Mouse (Mus musculus) CH12.LX (cell line): ENCODE measurements around the gene Pcdh15. TPM values are rescaled to one million over a fixed set of nuclear protein-coding genes. Genes with fewer than 3 reads are reported as not detected.

Experiments
- DNase-seq: peaks from one replicate; pipeline ENCODE4 v3.0.0-alpha.2; 2013; ENCODE audit errors: extremely low read depth
- H3K27ac ChIP-seq: 2 replicates; pipeline ENCODE4 v1.5.1; 2012; ENCODE audit warnings: low read depth, mild to moderate bottlenecking, control low read depth, moderate library complexity; ENCODE audit not compliant: insufficient read depth
- H3K27me3 ChIP-seq: replicated peaks from 2 replicates; pipeline ENCODE3; 2012; ENCODE audit warnings: inconsistent platforms
- H3K36me3 ChIP-seq, 2 experiments: replicated peaks in 1 of 2; 2 replicates each; pipeline versions ENCODE3 to v1.6.1; 2012; ENCODE audit warnings: inconsistent platforms in 1 of 2, low read length in 1 of 2, mild to moderate bottlenecking in 1 of 2, mixed read lengths in 1 of 2, moderate library complexity in 1 of 2; ENCODE audit not compliant: control insufficient read depth in 1 of 2, insufficient read depth in 1 of 2
- H3K4me1 ChIP-seq, 2 experiments: 2 replicates each; pipeline ENCODE4 v1.6.1; 2012; ENCODE audit warnings: inconsistent platforms in 1 of 2, moderate library complexity in 1 of 2; ENCODE audit not compliant: insufficient read depth in 2 of 2, control insufficient read depth in 1 of 2
- H3K4me2 ChIP-seq: 2 replicates; pipeline ENCODE4 v1.6.1; 2012; ENCODE audit warnings: low read depth, mild to moderate bottlenecking, control low read depth; ENCODE audit not compliant: poor library complexity, insufficient read depth, severe bottlenecking
- H3K4me3 ChIP-seq, 3 experiments: fragments of 150-350 bp in 1 of 3; sonication (generic) in 1 of 3; replicated peaks in 1 of 3; 2 replicates each; pipeline versions ENCODE3 to v1.5.1; 2011 to 2012; ENCODE audit warnings: low read depth in 2 of 3, low read length in 2 of 3, mild to moderate bottlenecking in 2 of 3, moderate library complexity in 2 of 3, control low read depth in 1 of 3, improper control_type of control experiment in 1 of 3, inconsistent platforms in 1 of 3, mixed read lengths in 1 of 3; ENCODE audit not compliant: poor library complexity in 1 of 3
- H3K79me2 ChIP-seq: replicated peaks from 2 replicates; pipeline ENCODE4 v1.6.1; 2012; ENCODE audit warnings: mild to moderate bottlenecking, moderate library complexity; ENCODE audit not compliant: control insufficient read depth, poor library complexity, insufficient read depth, severe bottlenecking; ENCODE audit errors: extremely low read depth
- H3K9ac ChIP-seq: 2 replicates; pipeline ENCODE4 v1.6.1; 2012; ENCODE audit warnings: low read depth, mild to moderate bottlenecking, control low read depth, moderate library complexity; ENCODE audit not compliant: insufficient read depth
- H3K9me3 ChIP-seq: replicated peaks from 2 replicates; pipeline ENCODE3; 2012; ENCODE audit warnings: low read length, inconsistent platforms, mixed read lengths
- BHLHE40 ChIP-seq: IDR thresholded peaks from 2 replicates; pipeline ENCODE4 v1.6.1; 2011; ENCODE audit warnings: mild to moderate bottlenecking, low read depth, low read length, improper control_type of control experiment
- CHD1 ChIP-seq: IDR thresholded peaks from 2 replicates; pipeline ENCODE4 v1.6.1; 2012; ENCODE audit warnings: low read depth, low read length, improper control_type of control experiment, inconsistent platforms
- CHD2 ChIP-seq: IDR thresholded peaks from 2 replicates; pipeline ENCODE4 v1.6.1; 2011; ENCODE audit warnings: low read length, improper control_type of control experiment
- CTCF ChIP-seq, 2 experiments: IDR thresholded peaks in 1 of 2; conservative IDR thresholded peaks in 1 of 2; 2 replicates each; pipeline ENCODE4 v1.5.1; 2011 to 2012; ENCODE audit warnings: low read depth in 2 of 2, low read length in 2 of 2, improper control_type of control experiment in 1 of 2, inconsistent platforms in 1 of 2, mild to moderate bottlenecking in 1 of 2, moderate library complexity in 1 of 2
- E2F4 ChIP-seq: IDR thresholded peaks from 2 replicates; pipeline ENCODE4 v1.6.1; 2011; ENCODE audit warnings: low read depth, low read length, improper control_type of control experiment; ENCODE audit not compliant: insufficient replicate concordance
- ELF1 ChIP-seq: IDR thresholded peaks from 2 replicates; pipeline ENCODE4 v1.6.1; 2014; ENCODE audit warnings: low read depth, mild to moderate bottlenecking, inconsistent platforms, low read length, improper control_type of control experiment
- ETS1 ChIP-seq: conservative IDR thresholded peaks from 2 replicates; pipeline ENCODE4 v1.6.1; 2012; ENCODE audit warnings: low read depth, mild to moderate bottlenecking, inconsistent platforms, low read length, improper control_type of control experiment, moderate library complexity
- HCFC1 ChIP-seq: IDR thresholded peaks from 2 replicates; pipeline ENCODE4 v1.6.1; 2012; ENCODE audit warnings: low read depth, mild to moderate bottlenecking, inconsistent platforms, low read length, improper control_type of control experiment
- IRF4 ChIP-seq: IDR thresholded peaks from 2 replicates; pipeline ENCODE4 v1.6.1; 2014; ENCODE audit warnings: low read depth, mild to moderate bottlenecking, inconsistent platforms, low read length, improper control_type of control experiment
- JUN ChIP-seq: IDR thresholded peaks from 2 replicates; pipeline ENCODE4 v1.6.1; 2011; ENCODE audit warnings: low read depth, mild to moderate bottlenecking, low read length, improper control_type of control experiment, moderate library complexity; ENCODE audit not compliant: insufficient read depth
- MAFK ChIP-seq: IDR thresholded peaks from 2 replicates; pipeline ENCODE4 v1.6.1; 2011; ENCODE audit warnings: low read length, improper control_type of control experiment; ENCODE audit not compliant: insufficient replicate concordance
- MAX ChIP-seq: IDR thresholded peaks from 2 replicates; pipeline ENCODE4 v1.6.1; 2011; ENCODE audit warnings: low read length, improper control_type of control experiment
- MAZ ChIP-seq: IDR thresholded peaks from 2 replicates; pipeline ENCODE4 v1.6.1; 2012; ENCODE audit warnings: low read depth, mild to moderate bottlenecking, inconsistent platforms, low read length, improper control_type of control experiment, moderate library complexity
- MEF2A ChIP-seq: IDR thresholded peaks from 2 replicates; pipeline ENCODE4 v1.6.1; 2014; ENCODE audit warnings: low read depth, mild to moderate bottlenecking, inconsistent platforms, low read length, improper control_type of control experiment, borderline replicate concordance
- MYC ChIP-seq: IDR thresholded peaks from 2 replicates; pipeline ENCODE4 v1.6.1; 2011; ENCODE audit warnings: low read depth, mild to moderate bottlenecking, improper control_type of control experiment, low read length
- NELFE ChIP-seq: IDR thresholded peaks from 2 replicates; pipeline ENCODE4 v1.6.1; 2011; ENCODE audit warnings: low read depth, low read length, improper control_type of control experiment
- NRF1 ChIP-seq: IDR thresholded peaks from 2 replicates; pipeline ENCODE4 v1.6.1; 2014; ENCODE audit warnings: low read depth, mild to moderate bottlenecking, inconsistent platforms, low read length, improper control_type of control experiment, moderate library complexity
- PAX5 ChIP-seq: IDR thresholded peaks from 2 replicates; pipeline ENCODE4 v1.6.1; 2012; ENCODE audit warnings: low read length, inconsistent platforms, mixed read lengths
- POLR2A ChIP-seq: IDR thresholded peaks from 2 replicates; pipeline ENCODE4 v1.6.1; 2011; ENCODE audit warnings: low read depth, mild to moderate bottlenecking, improper control_type of control experiment, low read length
- RAD21 ChIP-seq: IDR thresholded peaks from 2 replicates; pipeline ENCODE4 v1.6.1; 2011; ENCODE audit warnings: low read depth, mild to moderate bottlenecking, low read length, improper control_type of control experiment, moderate library complexity
- SMC3 ChIP-seq: IDR thresholded peaks from 2 replicates; pipeline ENCODE4 v1.6.1; 2011; ENCODE audit warnings: low read depth, low read length, improper control_type of control experiment
- TBP ChIP-seq: conservative IDR thresholded peaks from 2 replicates; pipeline ENCODE4 v1.6.1; 2011; ENCODE audit warnings: low read depth, low read length, improper control_type of control experiment
- USF1 ChIP-seq: IDR thresholded peaks from 2 replicates; pipeline ENCODE4 v1.6.1; 2014; ENCODE audit warnings: low read depth, mild to moderate bottlenecking, inconsistent platforms, low read length, improper control_type of control experiment
- USF2 ChIP-seq: conservative IDR thresholded peaks from 2 replicates; pipeline ENCODE4 v1.6.1; 2011; ENCODE audit warnings: low read depth, low read length, improper control_type of control experiment
- ZMIZ1 ChIP-seq: IDR thresholded peaks from 2 replicates; pipeline ENCODE4 v1.6.1; 2012; ENCODE audit warnings: low read depth, mild to moderate bottlenecking, inconsistent platforms, low read length, improper control_type of control experiment
- dilution Hi-C: fragments of 300-500 bp; cut with MboI; formaldehyde crosslinking; loops from 2 replicates; pipeline ENCODE4 v1.14.3; 2020; ENCODE audit warnings: low sequenced_read_pairs; ENCODE audit not compliant: extremely low pct_unique_long_range_greater_than_20kb, extremely low pct_ligation_motif_present
- in situ Hi-C: fragments of 300-500 bp; cut with MboI; formaldehyde crosslinking; loops from 3 replicates; pipeline ENCODE4 v1.14.3; 2019; ENCODE audit warnings: low sequenced_read_pairs, low pct_ligation_motif_present, low pct_unique_long_range_greater_than_20kb, mixed read lengths
- polyA plus RNA-seq: library from polyadenylated mRNA; unstranded; fragments of >175 nt; gene quantifications from 2 replicates; pipeline ENCODE4 v1.2.1, GENCODE M21; 2012; ENCODE audit warnings: low read depth; ENCODE audit not compliant: insufficient read length
- total RNA-seq, 2 experiments: library from RNA; depleted of rRNA; stranded (reverse); fragments of 300-350 nt in 1 of 2; fragments of >200 nt in 1 of 2; gene quantifications; 2 replicates each; pipeline ENCODE4 v1.2.3; 2012 to 2014

Pcdh15 gene
- total and polyA plus RNA-seq, 3 experiments, result not detected

GRCm38 (mm10) chr10:73953362-73953761, 854.2 kb downstream of the Pcdh15 start:
- no peak overlapping the region for H3K27ac ChIP-seq
- no peak for DNase-seq
- no peaks in the 10 kb centered on the region for H3K36me3 ChIP-seq
- in situ Hi-C loops (no loop called here), dilution Hi-C loops (no loop called here)
- no peaks in the 10 kb centered on the region for H3K79me2 ChIP-seq
- H3K4me2 ChIP-seq, result no peak overlapping the region
- H3K9me3 ChIP-seq, result peaks cover 23% of the 10 kb centered on the region
- H3K9ac ChIP-seq, result no peak overlapping the region
- H3K4me1 ChIP-seq, result no peaks in the 10 kb centered on the region
- H3K4me3 ChIP-seq, result no peak overlapping the region
- H3K27me3 ChIP-seq, result no peaks in the 10 kb centered on the region
- TF ChIP-seq CTCF (conservative IDR thresholded peaks at IDR 0.05 in 1 of 2, IDR thresholded peaks at IDR 0.05 in 1 of 2; ENCODE audit: low read depth in 2 of 2, low read length in 2 of 2), result no peak
- no peak for TF ChIP-seq USF1
- TF ChIP-seq POLR2A, result no peak
- TF ChIP-seq MAX, result no peak
- TF ChIP-seq IRF4, result no peak
- TF ChIP-seq ELF1, result no peak
- TF ChIP-seq BHLHE40, result no peak
- TF ChIP-seq USF2, result no peak
- no peak for TF ChIP-seq CHD2
- no peak for TF ChIP-seq E2F4
- no peak for TF ChIP-seq MYC
- TF ChIP-seq TBP, result no peak
- no peak for TF ChIP-seq NRF1
- TF ChIP-seq CHD1, result no peak
- no peak for TF ChIP-seq SMC3
- no peak for TF ChIP-seq ZMIZ1
- TF ChIP-seq JUN, result no peak

- dilution Hi-C loops (no loop called here), in situ Hi-C loops (no loop called here)
- no peak for TF ChIP-seq ETS1
- TF ChIP-seq MAFK, result no peak
- TF ChIP-seq NELFE, result no peak
- no peak for TF ChIP-seq TBP
- no peak for TF ChIP-seq JUN
- TF ChIP-seq RAD21, result no peak
- TF ChIP-seq MAZ, result no peak
- TF ChIP-seq MEF2A, result no peak
- TF ChIP-seq PAX5, result no peak
- no peak for TF ChIP-seq NRF1
- TF ChIP-seq HCFC1, result no peak
- TF ChIP-seq BHLHE40, result no peak
- no peak for TF ChIP-seq ELF1
- no peak overlapping the region for H3K9ac ChIP-seq
- H3K4me3 ChIP-seq, result no peak overlapping the region
- DNase-seq, result no peak
- H3K27me3 ChIP-seq, result no peaks in the 10 kb centered on the region
- no peaks in the 10 kb centered on the region for H3K79me2 ChIP-seq
- H3K9me3 ChIP-seq, result peaks cover 33% of the 10 kb centered on the region
- H3K4me2 ChIP-seq, result no peak overlapping the region
- H3K27ac ChIP-seq, result no peak overlapping the region
- no peaks in the 10 kb centered on the region for H3K36me3 ChIP-seq
- H3K4me1 ChIP-seq, result no peaks in the 10 kb centered on the region
Measured at GRCm38 (mm10) chr10:73984057-73984456, 884.9 kb downstream of the Pcdh15 start.
